Mouse (Mus musculus): Measurements from ENCODE around the gene Mafk.
A peak's percentile ranks its signal among the peaks of the same experiment; 100 is the strongest.
"Not testable (repeated sequence)": the region's sequence is repeated elsewhere in the genome, so short reads cannot be mapped to it uniquely, and the experiment has no call there.

The Mafk gene

DNA sequence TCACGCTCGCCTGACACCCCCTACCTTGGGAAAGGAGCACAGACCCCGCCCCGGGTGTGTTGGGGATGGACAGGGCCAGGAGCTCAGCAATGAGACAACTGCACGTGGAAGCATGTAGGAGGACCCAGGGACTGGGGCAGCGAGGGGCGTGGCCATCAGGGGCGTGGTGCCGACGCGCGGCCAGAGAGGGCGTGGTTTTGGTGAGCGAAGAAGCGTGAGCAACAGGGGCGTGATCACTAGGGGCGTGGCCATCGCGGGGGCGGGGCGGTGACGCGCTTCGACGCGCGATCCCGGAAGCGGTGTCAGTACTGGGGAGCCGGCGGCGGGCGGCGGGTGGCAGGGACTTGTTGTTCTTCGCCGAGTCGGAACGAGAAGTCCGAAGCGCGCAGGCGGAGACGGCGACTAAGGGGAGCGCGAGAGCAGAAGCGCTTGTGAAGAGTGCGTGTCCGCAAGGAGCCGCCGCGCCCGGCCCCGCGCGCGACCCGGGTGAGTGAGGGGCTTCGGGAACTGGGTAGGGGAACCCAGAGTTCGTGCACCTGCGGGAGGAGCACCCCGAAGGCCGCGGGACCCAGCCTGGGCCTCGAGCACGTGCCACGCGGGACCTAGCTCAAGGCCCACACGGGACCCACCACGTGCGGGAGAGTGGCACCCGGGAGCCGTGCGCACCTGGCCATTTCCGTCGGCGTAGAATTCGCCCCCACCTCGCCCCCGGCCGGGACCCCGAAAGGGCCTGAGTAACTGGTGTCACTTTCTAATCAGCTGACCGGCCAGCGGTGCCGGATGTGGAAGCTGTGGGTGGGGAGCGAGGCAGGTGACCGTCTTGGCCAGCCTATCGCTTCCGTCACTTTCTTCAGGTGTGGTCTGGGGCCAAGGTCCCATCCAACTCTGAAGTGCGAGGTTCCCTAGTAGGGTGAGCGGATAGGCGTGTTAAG is at the start of gene Mafk:
Gene Mafk, plus strand, starts transcription at position 287 of the 932 bp plus-strand sequence.
- peak; percentile 78 to 83 for DNase-seq

DNA sequence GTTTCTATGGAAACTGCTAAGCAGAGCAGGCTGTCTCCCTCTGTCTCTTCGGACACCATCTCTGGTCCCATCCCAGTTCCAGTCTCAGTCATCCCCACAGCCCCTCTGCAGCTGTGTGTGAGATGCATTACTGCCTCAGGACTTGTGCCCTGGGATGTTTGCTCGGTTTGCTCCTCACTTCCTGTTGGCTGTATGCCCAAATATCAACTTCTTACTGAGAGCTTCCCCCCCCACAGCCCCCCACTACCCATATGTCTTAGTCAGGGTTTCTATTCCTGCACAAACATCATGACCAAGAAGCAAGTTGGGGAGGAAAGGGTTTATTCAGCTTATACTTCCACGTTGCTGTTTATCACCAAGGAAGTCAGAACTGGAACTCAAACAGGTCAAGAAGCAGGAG is 48.7 kb upstream of the Mafk start:
- not testable (repeated sequence) for DNase-seq

DNA sequence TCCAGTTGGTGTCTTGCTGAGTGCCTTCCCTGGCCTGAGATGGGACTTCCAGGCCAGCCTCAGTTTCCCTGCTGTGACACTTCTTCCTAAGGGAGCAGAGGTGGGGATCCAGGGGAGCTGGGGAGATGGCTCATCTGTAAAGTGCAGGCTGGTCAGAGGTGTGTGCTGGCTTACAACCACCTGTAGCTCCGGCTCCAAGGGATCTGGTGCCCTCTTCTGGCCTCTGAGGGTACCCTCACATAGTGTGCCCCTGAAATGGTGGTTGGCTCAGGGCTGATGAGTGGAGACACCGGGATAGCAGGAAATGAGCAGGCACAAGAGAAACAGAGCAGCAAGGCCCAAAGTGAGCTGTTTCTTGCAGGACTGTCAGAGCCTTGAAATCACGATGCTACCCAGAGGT is 45.5 kb upstream of the Mafk start:
- DNase-seq: peak; percentile 55 to 57

DNA sequence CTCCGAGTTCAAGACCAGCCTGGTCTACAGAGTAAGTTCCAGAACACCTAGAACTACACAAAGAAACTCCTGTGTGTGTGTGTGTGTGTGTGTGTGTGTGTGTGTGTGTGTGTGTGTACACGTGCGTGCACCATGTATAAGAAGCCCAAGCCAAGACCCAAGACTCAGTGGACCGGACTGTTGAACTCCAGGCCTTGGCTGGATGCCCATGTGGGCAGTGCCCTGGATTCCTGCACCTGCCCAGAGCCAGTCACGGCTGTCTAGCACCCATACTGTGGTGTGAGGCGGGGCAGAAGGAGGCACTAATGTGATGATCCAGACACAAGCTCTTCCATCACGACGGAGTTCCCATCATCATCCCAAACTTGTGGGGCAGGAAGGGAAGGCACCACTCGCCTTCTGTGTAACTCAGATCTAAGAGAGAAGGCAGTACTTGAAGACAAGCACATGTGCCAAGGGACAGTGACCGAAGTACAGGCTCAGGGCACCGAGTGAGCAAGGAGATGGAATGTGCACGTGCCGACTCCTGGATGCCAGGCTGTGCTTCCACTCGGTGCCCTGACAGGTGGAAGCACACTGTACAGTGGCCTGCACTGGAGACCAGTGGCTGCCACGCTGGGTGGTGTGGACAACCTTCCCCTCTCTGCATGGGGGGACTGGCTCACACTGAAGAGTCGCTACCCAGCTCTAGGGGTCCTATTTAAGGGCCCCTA is 41.7 kb upstream of the Mafk start:
- DNase-seq: no peak

DNA sequence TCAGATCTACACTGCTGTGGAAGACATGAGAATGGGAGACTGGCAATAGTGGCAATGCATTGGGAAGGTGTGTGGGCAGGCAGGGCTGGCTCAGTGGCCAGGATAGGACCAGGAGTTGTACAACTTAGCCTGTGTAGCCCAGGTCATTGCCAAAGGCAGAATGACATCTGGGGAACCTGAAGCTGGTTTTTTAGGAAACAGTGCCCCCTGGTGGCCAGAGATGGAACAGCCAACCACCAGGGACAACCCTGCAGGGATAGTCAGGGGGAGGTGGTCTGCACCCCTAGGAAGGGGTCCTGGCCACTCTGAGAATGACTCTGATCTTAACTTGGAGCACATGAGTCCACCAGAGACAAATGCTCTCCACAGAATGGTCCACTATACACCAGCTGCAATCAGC is 40.8 kb upstream of the Mafk start:
- peak; percentile 53 to 75 for DNase-seq

DNA sequence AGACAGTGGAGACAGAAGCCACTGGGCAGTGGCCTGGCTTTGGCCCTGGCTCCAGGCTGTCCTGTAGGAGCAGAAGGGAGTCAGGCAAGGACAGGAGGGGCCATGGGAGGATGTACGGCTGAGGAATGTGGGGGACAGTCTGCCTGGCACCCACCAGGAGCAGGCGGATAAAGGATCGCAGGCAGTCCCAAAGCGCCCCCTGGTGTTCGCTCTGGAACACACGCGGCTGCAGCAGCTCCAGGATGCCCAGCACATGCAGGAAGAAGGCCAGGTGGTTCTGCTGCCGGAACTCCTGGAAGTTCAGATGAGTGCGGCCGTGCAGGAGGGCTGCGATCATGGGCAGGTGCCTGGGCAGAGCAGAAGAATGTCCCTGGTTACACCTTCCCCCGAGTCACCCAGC is 36.6 kb upstream of the Mafk start:
- DNase-seq: peak; percentile 63 to 73

DNA sequence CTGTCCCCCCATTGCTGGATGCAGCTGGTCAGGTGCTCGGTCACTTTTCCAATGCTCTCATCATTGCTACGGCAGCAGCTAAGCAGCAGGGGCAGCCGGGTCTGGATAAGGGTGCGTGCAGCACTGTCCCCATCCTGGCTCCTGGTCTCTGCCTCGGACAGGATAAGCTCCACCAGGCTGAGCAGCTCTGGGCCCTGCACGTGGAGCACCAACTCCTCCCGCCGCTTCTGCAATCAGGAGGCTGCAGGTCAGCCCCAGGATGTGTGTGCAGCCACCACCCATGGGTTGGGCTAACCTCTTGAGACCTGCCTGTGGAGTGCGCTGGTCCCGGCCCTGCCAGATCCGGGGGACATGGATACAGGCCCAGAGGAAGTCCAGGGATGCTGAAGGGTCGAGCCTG is 35.2 kb upstream of the Mafk start:
- no peak for DNase-seq

DNA sequence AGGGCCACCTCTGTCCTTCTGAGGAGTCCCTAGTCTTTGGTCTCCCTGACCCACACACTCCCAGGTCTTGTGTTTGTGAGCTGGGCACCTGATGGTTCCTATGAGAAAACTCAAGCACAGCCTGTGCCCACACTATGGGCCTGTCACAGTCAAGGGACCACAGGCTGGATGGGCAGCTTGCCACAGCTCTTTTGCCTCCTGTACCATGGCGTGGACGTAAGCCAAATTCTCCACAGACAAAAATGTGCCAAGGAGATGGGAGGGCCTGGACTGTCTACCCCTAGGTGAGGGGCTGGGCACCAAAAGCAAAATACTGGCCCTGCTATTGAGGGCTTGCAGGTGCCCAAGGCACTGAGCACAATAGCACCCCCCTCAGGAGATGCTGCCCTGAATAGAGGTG is 34.7 kb upstream of the Mafk start:
- DNase-seq: no peak

DNA sequence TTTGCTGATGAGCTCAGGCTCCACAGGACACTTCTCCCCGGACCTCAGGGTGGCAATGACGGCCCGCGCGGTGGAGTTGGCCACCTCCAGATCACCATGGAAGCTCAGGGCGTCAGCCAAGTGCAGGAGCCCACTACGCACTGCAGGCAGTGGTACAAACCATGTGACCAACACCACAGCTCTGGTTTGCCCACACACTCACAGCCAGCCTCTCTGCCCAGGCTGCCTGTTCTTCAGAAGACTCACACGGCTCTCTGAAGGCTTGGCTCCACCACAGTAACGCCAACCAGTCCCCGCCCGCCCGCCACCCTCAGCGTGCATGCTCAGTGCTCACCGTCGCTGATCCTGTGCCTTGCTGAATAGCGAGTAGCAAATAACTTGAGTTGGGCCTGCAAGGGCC is 33.2 kb upstream of the Mafk start:
- no peak for DNase-seq

DNA sequence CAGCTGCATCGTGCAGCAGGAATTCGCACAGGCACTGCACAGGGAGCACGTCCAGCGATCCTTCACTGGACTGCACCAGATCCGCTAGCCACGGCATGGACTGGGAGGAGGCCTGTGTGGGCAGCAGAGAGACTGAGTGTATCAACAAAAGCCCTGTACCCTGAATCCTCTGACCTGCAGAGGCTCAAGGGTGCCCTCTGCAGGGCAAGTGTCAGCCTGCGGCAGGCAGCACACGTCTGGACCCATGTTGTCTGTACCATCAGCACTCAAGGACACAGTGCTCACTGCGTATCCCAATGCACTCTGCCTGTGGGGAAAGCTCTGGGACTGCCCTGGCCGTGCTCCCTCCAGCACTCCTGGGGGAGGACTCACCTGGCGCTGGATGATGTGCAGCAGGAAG is 27.0 kb upstream of the Mafk start:
- DNase-seq: no peak

DNA sequence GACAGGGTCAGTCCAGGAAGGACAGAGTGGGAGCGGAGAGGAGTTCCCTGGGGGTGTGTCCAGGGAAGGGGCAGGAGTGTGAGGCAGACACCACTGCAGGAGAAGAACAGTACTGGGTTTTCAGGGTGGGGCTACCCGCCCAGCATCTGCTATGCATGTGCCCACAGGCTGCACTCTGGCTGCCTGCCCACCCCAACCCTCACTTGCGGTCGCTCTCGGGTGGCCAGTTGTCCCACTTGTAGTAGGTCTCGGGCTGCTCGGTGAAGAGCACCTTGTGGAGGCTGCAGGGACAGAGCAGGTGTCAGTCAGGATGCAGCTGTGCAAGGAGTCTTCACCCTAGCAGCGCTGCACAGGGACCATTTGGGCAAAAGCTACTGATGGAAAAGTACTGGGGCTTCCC is 23.1 kb upstream of the Mafk start:
- DNase-seq: no peak

DNA sequence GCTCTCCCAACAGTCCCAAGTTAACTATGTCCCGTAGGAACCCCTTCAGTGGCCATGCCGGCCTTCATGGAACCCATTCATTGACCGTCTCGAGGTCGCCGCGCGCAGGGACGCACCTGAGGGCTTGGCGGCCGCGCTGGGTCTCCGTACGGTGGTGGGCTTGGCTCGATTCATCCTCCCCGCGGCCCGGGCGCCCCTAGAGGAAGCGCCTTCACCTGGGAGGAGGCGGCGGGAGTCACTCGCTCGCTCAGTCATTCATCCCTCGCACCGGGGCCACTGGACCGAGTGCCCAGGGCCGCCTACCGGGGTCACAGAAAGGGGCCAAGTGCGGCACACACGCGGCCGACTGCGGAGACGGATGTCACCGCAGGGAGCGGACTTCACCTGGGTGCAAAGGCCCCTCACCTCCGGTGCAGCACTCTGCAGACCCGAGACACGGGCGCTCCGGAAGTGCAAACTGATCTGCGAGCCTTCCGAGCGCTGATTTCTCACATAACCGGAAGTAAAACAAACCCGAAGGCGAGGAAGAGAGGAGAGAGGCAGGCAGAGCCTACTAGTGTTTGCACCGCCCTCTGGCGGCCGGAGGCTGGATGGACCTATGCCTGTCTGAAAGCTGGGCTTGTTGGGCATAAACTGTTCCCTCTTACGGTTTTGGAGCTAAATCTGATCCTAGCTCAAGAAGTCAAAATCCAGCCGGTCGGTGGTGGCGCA is 15.9 kb upstream of the Mafk start, which contains the start of gene Ints1:
Gene Ints1, minus strand, starts transcription at position 459 of the 711 bp plus-strand sequence.
- DNase-seq: peak; percentile 96 to 98

DNA sequence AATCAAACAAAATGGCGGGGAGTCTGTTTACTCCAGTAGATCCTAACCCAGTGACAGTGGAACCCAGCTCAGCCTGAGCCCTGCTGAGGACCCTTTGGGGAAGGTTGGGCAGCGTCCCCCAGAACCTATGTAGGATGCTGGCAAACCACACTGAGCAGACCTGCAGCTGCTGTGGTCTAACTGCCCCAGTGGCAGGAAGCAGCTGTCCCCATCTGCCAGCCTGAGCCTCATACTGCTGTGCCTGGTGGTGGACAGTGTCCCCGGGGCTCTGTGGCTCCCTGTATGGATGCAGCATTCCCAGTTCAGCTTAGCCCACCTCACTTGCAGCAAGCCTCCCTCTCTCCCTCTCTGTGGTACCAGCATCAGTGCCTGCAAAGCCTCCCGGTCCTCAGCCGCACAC is 14.3 kb upstream of the Mafk start:
- DNase-seq: no peak

DNA sequence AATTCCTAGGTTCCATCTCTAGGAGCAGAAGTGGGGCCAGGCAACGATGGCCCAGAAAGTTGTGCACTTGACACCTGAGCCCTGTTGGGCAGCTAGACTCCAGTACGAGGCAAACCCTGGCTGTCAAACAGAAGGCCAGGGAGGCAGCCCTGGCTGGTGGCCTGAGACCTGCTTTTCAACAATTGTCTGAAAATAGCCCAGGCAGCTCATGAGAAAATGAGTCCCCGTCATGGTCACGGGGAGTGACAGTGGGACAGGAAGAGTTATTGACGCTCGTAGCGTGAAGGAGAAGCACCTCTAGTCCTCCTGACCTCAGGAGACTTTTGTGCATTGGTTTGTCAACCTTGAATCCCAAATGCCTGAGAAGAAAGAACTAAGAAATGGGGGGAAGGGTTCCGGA is 9.9 kb upstream of the Mafk start:
- no peak for DNase-seq

DNA sequence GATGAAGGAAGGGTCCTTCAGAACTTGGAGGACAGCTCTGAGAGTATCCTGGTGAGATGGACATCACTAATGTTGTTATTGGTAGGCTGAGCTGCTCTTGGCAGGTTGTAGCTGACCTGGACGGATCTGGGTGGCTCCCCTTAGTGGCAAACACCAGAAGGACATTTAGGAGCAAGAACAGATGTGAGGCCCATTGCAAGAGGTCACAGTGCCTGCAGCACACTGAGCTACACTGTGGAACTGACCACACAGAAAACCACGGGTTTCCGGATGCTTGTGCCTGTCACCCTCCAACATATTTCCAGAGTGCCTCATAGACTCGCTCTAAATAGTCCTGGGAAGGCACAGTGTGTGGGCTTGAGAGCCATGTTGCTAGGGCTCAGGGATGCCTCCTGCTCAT is 1.8 kb upstream of the Mafk start:
- no peak for DNase-seq

DNA sequence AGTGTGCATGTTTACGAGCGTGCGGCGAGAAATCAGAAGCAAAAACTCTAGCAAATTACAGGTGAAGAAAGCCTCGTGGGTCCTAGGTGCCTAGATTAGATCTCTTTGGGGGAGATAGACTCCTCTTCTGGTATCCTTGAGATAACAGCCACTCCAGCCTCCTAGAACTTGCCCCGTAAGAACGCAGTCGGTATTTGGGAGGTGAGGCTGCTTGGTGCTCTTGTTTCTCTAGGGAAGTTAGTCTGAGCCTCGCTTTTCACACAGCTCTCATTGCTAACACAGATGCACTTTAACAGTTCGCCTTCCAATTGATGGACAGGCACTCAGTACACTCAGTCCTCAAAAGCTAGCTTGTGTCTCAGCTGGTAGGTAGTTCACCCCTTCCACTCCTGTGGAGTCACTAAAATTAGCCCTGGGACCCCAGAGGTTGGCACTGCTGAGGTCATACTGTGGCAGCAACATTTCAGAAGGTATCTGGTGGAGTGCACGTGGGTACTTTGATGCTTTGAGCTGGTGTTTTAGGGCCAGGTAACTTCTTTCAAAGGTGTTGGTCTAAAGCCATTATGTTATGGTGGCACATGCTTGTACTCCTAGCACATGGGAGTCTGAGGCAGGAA is 954 bp downstream of the Mafk start:
- DNase-seq: no peak

DNA sequence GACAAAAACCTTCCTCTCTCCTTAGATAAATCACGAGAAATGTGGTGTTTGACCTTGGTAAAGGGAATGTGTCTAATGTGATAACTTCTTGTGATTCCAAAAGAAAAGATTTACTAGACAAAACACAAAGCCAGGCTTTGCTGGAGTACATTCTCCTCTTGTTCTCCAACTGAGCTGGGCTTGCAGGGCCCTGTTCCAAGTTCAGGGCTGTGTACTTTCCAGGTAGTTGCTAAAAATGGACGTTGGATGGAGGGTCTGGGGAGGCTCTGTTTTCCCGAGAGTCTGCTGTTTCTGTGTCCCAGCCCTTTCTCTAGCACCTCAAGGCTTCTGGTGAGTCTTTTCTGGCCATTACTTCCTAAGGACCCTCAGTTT is 1.6 kb downstream of the Mafk start:
- DNase-seq: no peak

DNA sequence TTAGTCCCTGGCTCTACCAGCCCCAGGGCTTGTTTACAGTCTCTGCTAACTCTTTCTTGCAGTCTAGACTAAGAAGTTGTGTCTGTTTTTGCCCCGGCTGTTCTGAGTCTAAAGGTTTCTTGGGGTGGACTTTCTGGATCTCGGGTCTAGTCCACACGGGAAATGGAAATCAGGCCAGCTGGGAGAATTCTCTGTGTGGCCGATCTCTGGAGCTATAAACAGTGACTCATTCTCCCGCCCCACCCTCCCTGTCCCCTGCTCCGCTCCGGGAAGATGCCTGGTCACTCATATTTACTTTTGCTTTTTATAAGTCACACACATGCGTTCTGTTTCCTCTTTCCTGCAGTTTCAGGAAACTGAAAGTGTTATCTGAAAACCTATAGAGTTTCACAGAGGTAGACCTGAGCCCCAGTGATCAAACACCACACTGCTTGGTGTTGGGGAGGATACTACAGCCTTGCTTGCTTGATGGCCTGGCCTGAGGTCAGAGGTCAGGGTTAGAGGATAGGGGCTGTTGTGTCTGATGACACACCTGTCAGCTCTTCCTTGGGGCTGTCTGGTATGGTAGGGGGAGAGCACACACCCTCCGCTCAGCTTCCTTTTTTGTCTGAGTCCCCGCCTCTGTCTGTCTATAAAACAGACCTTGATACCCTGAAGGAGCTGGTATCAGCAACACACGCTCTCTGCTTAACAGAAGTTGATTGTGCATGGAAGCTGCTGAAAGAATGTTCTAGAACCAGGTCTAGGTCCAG is 2.2 kb downstream of the Mafk start:
- DNase-seq: no peak

DNA sequence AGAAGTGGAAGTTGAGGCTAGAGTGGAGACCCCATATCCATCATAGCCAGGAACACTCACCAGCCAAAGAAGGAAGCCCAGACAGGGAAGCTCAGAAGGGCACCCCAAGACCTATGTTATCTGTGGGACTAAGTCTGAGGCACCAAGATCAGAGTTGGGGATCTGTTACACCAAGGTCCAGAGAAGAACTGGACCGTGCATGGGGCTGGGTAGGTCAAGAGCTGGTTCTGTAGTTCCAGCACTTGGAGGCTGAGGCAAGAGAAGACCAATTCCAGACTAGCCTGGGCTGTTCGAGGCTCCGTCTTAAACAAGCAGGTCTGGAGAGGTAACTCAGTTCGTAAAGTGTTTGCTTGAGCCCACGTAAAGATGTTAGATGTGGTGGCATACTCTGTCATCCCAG is 2.8 kb downstream of the Mafk start:
- no peak for DNase-seq

DNA sequence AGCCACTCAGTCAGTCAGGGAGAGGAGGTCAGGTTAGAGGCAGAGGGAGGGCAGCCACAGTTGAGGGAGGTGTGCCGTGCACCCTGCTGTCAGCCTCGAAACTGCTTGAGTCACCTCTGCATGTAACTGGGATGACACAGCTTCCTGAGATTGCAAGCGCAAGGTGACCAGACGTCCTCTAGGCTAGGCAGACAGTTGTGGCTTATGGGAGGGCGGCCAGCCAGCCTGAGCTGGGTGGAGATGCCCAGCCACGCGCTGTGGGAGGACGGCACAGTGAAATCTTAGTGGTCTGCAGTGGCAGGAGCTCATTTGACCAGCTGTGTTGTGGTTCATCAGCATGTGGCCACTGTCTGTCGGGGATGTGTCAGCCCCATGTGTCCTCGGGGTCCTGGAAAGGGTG is 3.6 kb downstream of the Mafk start:
- DNase-seq: no peak

DNA sequence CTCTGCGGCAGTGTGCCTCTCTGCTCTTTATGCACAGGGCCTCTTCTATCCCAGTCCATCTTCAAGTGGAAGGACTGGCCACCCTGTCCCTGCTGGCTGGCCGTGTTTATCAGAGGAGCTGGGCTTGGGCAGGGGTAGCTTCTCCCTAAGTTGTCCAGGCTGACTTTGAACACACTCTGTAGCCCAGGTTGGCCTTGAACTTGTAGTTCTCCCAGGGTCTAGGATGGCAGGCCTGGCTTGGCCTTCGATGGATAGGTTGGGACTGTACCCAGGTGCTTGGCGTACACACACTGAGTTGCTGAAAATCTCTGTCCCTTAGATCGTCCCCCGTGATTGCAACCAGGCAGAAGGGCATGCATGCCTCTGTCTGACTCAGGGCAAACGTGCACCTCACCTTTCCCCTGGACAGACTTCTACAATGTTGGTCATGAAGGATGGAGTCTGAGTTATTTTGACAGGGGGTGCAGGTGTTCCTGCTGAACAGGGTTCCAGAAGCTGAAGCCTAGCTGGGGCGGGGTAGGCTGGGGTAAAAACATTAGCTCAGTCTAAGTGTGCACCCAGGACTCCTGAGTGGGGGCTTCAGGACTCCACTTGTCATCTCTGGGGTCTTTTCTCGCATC is 4.8 kb downstream of the Mafk start:
- DNase-seq: no peak

DNA sequence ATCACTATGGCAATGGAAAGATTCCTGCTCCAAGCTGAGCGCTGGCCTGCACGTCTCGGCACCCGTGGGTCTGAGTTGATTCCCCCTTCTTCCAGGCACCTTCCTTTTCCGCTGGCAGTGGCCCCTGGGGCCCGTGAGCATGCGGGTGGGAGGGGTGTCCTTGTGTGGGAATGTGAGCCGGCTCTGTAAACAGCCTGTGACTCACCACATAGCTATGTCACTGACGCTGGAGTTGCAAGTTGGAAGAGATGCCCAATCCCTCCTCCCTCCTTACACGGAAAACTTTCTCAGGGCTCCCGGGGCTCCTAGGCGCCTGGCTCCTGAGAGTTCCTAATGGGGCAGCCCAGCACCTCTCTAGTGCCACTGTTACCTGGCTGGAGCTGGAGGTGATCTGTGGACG is 5.6 kb downstream of the Mafk start:
- no peak for DNase-seq

Measured in cerebellum, adult 18-20 months (tissue).